Mouse (Mus musculus): ENCODE results near the gene Itprid1.

The Itprid1 gene

DNA sequence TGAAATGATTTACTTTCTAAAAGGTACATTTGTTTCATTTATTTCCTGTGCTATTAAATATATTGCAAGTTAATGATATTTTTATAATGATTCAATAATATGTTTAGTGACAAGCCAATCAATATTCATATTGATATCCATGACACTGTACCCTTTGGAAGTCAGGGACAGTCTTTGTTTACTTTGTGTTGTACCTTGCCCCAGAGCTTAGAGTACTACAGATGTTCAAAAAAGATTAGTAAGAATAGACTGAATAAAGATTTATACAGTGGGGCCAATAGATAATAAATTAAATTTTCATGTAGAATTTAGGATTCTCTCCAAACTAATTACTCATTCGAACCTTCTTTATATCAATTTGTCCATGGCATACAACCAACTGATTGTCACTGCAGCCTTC is 50.9 kb downstream of the Itprid1 start:
- no peak for DNase-seq (ENCODE audit: extremely low read depth, low read depth, low spot score)

GRCm38 (mm10) chr6:55901568-55902328 is 65.1 kb downstream of the Itprid1 start:
- DNase-seq (ENCODE audit: extremely low read depth, low read depth, low spot score): no peak

DNA sequence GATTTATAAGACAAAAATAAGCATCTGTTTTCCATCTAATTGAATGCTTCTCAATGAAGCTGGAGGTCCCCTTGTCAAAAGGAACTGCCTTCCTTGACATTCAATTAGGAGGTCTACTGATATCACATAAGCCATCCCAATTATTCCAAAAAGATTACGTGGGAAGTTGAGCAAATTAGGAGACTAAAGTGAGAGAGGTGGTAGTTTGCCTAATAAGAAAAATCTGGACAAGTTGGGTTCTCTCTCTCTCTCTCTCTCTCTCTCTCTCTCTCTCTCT is 65.6 kb downstream of the Itprid1 start:
- DNase-seq (ENCODE audit: extremely low read depth, low read depth, low spot score): no peak

DNA sequence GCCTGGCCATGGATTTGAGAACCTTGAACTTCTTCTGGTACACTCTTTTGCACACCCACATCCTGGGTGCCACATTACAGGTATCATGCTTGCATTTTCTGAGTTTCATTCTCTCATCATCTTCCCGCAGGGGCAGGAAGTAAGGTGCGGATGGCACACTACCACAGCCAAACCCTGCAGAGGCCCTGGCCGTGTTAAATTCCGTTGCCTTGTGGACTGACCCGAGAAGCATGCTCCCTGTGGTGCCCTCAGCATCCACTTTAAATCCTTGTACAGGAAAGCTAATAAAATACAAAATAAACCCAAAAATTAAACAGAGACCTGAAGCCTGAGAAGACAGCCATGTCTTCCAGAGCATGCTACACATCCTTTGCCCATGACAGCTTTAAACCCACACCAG is 82.5 kb downstream of the Itprid1 start:
- DNase-seq (ENCODE audit: extremely low read depth, low read depth, low spot score): no peak

GRCm38 (mm10) chr6:55920282-55920720 is 83.6 kb downstream of the Itprid1 start:
- no peak for DNase-seq (ENCODE audit: extremely low read depth, low read depth, low spot score)

DNA sequence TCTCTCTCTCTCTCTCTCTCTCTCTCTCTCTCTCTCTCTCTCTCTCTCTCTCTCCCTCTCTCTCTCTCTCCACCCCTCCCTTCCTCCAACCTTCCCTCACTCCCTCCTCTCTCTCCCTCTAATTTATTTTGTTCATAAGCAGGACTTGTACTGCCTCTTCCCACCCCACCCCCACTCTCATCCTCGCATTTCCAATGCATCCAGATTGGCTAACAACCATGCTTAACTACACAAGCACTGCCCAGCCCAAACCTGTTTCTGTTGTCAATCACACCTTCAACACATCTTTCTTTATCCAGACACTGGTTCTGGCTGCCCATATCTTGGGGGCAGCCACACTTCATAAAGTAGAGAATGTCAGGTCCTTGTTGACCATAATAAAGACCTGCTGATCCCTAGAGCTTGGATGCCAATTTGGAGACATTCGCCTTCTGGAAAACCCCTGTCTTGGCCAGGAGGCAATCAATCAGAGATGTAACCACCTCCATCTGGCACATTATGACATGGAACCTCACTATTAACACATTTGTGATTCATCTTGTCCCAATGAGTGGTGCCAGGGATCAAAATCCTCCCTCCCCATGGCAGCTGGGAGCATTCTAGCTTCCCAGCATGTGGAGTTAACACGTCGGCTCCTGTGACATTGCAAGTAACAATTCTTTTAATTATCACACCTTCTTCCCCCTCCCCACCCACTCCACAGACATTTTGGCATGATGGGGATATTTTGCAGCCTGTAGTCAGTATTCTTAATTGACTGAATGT is 84.4 kb downstream of the Itprid1 start:
- DNase-seq (ENCODE audit: extremely low read depth, low read depth, low spot score): no peak

DNA sequence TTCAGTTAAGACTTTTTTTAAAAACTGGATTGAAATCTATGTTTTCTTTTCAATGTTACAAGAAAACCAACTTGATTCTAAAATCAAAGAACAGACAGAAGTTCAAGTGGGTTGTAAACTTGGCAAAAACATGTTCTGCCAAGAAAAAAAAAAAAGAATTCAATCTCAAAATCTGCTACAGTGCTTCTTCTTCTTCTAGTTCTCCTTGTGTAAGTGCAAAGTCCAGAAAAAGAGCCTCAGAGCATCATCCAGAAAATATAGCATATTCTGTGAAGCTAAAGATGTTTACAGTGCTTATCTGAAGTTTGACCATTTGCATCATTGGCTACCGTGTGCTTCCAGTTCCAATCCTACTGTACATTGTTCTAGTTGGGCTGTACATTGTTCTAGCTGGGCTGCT is 108.0 kb downstream of the Itprid1 start:
- DNase-seq (ENCODE audit: extremely low read depth, low read depth, low spot score): no peak

DNA sequence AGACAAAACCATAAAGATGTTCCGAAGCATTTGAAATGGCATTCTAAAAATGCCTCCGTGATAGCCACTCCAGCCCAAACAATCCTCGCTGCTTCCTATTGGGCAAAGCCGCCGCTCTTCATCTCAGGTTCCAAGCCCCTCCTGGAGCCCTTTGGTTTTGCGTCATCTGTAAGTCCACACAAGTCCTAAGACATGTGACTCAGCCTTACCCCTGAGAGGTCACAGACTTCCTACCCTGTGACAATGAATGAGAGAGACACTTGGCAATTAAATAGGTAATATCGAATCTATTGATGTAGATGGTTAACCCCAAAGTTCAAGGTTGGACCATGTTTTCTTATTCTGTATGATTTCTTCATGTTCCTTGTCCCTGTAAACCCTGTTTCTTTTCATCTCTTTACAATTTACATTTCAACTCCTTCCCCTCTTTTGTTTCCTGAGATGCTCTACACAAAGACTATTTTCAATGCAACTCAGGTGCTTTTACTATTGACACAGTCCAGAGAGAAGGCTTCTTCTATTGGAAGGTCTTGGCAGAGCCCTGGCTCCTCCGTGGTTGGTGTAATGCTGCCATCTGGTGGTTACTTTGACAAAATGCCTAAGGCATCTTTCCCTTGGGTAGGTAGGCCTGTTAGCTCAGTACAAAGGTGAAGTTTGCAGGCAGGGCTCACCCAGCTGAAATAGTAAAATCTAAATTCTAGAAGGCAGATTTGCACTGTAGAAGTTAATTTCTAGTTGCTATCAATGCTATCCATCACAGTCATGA is 113.8 kb downstream of the Itprid1 start:
- no peak for DNase-seq (ENCODE audit: extremely low read depth, low read depth, low spot score)

- DNase-seq (ENCODE audit: extremely low read depth, low read depth, low spot score): no peak
Observed at GRCm38 (mm10) chr6:55972998-55973397, 136.3 kb downstream of the Itprid1 start.

- no peak for DNase-seq (ENCODE audit: extremely low read depth, low read depth, low spot score)
Observed at GRCm38 (mm10) chr6:55979766-55980165, 143.1 kb downstream of the Itprid1 start.

DNA sequence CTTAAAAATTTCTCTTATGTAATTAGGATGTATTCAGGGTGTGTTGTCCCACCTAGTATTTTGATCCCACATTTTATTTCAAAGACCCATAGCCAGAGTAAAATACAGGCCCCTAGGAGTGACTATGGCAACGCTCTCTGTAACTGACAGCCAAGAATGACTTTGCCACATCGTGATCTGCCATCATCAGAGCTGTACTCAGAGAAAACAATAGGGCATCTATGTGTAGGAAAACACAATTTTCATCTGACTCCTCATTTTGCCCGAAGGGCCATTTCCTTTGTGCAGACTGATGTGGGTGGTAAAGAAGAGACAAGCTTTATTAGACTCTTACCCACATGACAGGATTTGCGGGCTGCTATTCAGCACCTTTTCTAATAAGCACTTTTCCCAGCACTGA is 172.0 kb downstream of the Itprid1 start:
- no peak for DNase-seq (ENCODE audit: extremely low read depth, low read depth, low spot score)

DNA sequence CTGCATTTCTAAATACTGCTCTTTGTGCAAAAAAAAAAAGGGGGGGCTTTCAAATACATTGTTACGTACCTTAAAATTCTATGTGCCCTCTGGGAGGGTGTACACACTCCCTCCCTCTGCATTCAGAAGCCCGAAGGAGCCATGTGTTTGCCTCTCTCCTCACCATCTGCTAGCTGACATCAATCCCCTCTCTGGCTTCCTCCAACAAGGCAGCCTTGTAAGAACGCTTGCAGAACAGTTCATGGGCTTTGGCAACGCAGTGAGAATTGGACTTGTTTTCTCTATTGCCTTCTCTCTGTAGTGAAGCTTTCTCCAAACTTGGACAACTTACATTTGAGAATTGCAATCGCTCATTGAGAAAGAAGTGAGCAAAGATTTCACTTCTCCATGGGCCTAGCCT is 175.7 kb downstream of the Itprid1 start:
- DNase-seq (ENCODE audit: extremely low read depth, low read depth, low spot score): no peak

GRCm38 (mm10) chr6:56017291-56017994 is 180.7 kb downstream of the Itprid1 start, which contains the start of gene Ppp1r17:
TSS of gene Ppp1r17 (plus strand) at chr6:56017497.
- DNase-seq (ENCODE audit: extremely low read depth, low read depth, low spot score): no peak

- DNase-seq (ENCODE audit: extremely low read depth, low read depth, low spot score): no peak
Observed at GRCm38 (mm10) chr6:56019632-56020031, 182.9 kb downstream of the Itprid1 start.

DNA sequence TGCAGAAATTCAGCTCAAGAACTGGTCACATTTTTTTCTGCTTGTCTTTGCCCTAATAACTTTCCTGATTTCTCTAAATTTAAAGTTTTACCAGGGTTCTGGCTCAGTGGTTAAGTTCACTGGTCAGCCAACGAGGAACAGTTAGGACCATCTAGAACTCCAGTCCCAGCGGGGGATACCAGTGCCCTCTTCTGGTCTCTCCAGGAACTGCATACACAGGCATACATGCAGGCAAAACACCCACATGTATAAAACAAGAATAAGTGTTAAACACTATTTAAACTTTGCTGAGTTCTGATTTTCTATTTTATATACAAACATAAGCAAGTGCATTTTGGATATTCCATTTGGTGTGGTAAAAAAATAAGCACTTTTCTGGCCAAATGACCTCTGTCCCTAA is 188.8 kb downstream of the Itprid1 start:
- DNase-seq (ENCODE audit: extremely low read depth, low read depth, low spot score): no peak

DNA sequence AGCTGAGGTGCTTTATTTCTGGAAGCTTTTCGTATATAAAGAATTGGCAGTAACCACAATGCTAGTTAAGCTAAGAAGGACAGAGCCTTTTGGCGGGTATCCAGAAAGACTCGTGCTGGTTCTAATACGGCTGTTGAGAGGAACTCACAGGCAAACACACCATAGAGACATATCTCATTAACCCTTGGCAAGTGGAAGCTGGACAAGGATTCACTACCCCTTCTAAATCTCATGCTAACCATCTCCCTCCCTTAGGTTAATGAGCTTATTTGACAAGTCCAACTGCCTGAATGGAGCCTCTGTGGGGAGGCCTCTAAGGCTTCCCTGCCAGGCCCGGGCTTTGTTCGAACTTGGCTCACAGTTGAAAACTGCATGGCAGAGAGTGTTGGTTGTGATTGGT is 190.6 kb downstream of the Itprid1 start:
- DNase-seq (ENCODE audit: extremely low read depth, low read depth, low spot score): no peak

DNA sequence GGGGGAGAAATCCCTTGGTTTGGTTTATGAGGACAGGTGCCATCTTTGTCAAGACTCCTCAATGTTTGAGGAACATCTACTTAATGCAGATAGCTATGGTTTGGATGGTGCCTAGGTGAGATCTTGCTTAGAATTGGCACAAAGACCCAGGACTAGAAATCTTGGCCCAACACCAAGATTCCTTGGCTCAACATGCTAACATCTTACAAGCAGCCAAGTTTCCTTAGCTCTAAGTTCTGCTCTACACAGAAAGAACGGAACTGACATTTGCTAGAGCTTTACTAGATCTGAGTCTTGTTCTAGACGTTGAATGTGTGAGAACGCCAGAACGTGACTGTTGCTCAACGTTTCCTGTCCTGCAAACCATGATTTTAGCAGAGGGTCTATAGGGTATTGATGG is 191.3 kb downstream of the Itprid1 start:
- DNase-seq (ENCODE audit: extremely low read depth, low read depth, low spot score): peak; percentile 3
